Mouse (Mus musculus): Measurements from ENCODE around the gene Ubxn6.
A peak's percentile ranks its signal among the peaks of the same experiment; 100 is the strongest.
"Not testable (repeated sequence)": the region's sequence is repeated elsewhere in the genome, so short reads cannot be mapped to it uniquely, and the experiment has no call there.

Ubxn6 gene

GRCm38 (mm10) chr17:56102158-56102557 lies 27.3 kb upstream of the Ubxn6 start:
- DNase-seq (ENCODE audit: low read depth, low spot score), result no peak

GRCm38 (mm10) chr17:56100811-56101210 lies 26.0 kb upstream of the Ubxn6 start:
- no peak for DNase-seq (ENCODE audit: low read depth, low spot score)

GRCm38 (mm10) chr17:56098711-56099572 lies 24.1 kb upstream of the Ubxn6 start:
- no peak for DNase-seq (ENCODE audit: low read depth, low spot score)

- DNase-seq (ENCODE audit: low read depth, low spot score), result no peak
Observed at GRCm38 (mm10) chr17:56098180-56098579, 23.4 kb upstream of the Ubxn6 start.

- DNase-seq (ENCODE audit: low read depth, low spot score), result no peak
Observed at GRCm38 (mm10) chr17:56096883-56097282, 22.1 kb upstream of the Ubxn6 start.

GRCm38 (mm10) chr17:56092794-56093193 lies 18.0 kb upstream of the Ubxn6 start:
- DNase-seq (ENCODE audit: low read depth, low spot score), result no peak

- DNase-seq (ENCODE audit: low read depth, low spot score), result no peak
Observed at GRCm38 (mm10) chr17:56092312-56092711, 17.5 kb upstream of the Ubxn6 start.

- peak; percentile 97 for DNase-seq (ENCODE audit: low read depth, low spot score)
Observed at GRCm38 (mm10) chr17:56080781-56081585, 6.2 kb upstream of the Ubxn6 start.

GRCm38 (mm10) chr17:56079921-56080320 lies 5.1 kb upstream of the Ubxn6 start:
- peak; percentile 35 for DNase-seq (ENCODE audit: low read depth, low spot score)

GRCm38 (mm10) chr17:56078880-56079795 lies 4.3 kb upstream of the Ubxn6 start, which contains the start of gene Hdgfl2:
Hdgfl2 (plus strand) TSS chr17:56079634.
- DNase-seq (ENCODE audit: low read depth, low spot score), result peak; percentile 100

GRCm38 (mm10) chr17:56078361-56078760 lies 3.5 kb upstream of the Ubxn6 start:
- not testable (repeated sequence) for DNase-seq (ENCODE audit: low read depth, low spot score)

GRCm38 (mm10) chr17:56077523-56077922 lies 2.7 kb upstream of the Ubxn6 start:
- DNase-seq (ENCODE audit: low read depth, low spot score), result no peak

GRCm38 (mm10) chr17:56074097-56074826 lies 566 bp downstream of the Ubxn6 start:
- DNase-seq (ENCODE audit: low read depth, low spot score), result peak; percentile 93

- no peak for DNase-seq (ENCODE audit: low read depth, low spot score)
Observed at GRCm38 (mm10) chr17:56072243-56072642, 2.6 kb downstream of the Ubxn6 start.

GRCm38 (mm10) chr17:56071126-56071525 lies 3.7 kb downstream of the Ubxn6 start:
- DNase-seq (ENCODE audit: low read depth, low spot score), result no peak

GRCm38 (mm10) chr17:56069066-56069465 lies 5.8 kb downstream of the Ubxn6 start:
- peak; percentile 29 for DNase-seq (ENCODE audit: low read depth, low spot score)

GRCm38 (mm10) chr17:56066451-56066850 lies 8.4 kb downstream of the Ubxn6 start:
- DNase-seq (ENCODE audit: low read depth, low spot score), result no peak

GRCm38 (mm10) chr17:56065715-56066114 lies 9.1 kb downstream of the Ubxn6 start:
- peak; percentile 39 for DNase-seq (ENCODE audit: low read depth, low spot score)

- DNase-seq (ENCODE audit: low read depth, low spot score), result no peak
Observed at GRCm38 (mm10) chr17:56062081-56062480, 12.7 kb downstream of the Ubxn6 start.

- peak; percentile 31 for DNase-seq (ENCODE audit: low read depth, low spot score)
Observed at GRCm38 (mm10) chr17:56057381-56058120, 17.3 kb downstream of the Ubxn6 start.

All from R1 (cell line).